19 mouse cellular contexts compared by ENCODE assay signal in genomic region chr1:91714266-91714665, GRCm38 (mm10).
DNase-seq lines count a peak whose midpoint lies in the region; ATAC-seq and TF ChIP-seq lines count a peak whose summit lies in the region.
"Had no signal": no experiment of that assay in that cellular context is flagged by ENCODE, and none has a peak within 500 bp of the region (broad histone marks: within the 10 kb centered on the region; RNA-seq: fewer than 3 reads in every experiment).

No protein-coding gene starts in this region.

- H3K9me3 ChIP-seq in heart, embryonic 10.5 days = no peaks in the 10 kb centered on the region
- H3K9me3 ChIP-seq in embryonic facial prominence, embryonic 15.5 days (replicated peaks) = no peaks in the 10 kb centered on the region
- H3K9me3 ChIP-seq: embryonic facial prominence, embryonic 12.5 days; heart, embryonic 13.5 days; hindbrain, embryonic 10.5 days; neural tube, embryonic 15.5 days had no signal

- 84% methylated on average over 6 of the region's 6 CpGs for WGBS in heart, embryonic 10.5 days
- 79% methylated on average over 6 of the region's 6 CpGs for whole genome bisulfite sequencing in lung, adult 2 months
- 61% methylated on average over 6 of the region's 6 CpGs for WGBS in embryonic facial prominence, embryonic 15.5 days

- H3K9ac ChIP-seq in embryonic facial prominence, embryonic 15.5 days = no peak overlapping the region
- H3K9ac ChIP-seq: embryonic facial prominence, embryonic 12.5 days; heart, embryonic 13.5 days; neural tube, embryonic 15.5 days had no signal

- no peak for TF ChIP-seq CTCF in lung, adult 2 months (IDR thresholded peaks at IDR 0.05; ENCODE audit: insufficient read depth, low read length)

- H3K4me2 ChIP-seq in embryonic facial prominence, embryonic 15.5 days (replicated peaks) = no peak overlapping the region
- H3K4me2 ChIP-seq: embryonic facial prominence, embryonic 12.5 days; heart, embryonic 13.5 days; liver, embryonic 11.5 days; neural tube, embryonic 15.5 days had no signal

- peaks cover 14% of the 10 kb centered on the region; the same call in 1 of the 2 replicates for H3K27me3 ChIP-seq in heart, embryonic 10.5 days (ENCODE audit: insufficient read depth, poor library complexity, severe bottlenecking)
- H3K27me3 ChIP-seq in embryonic facial prominence, embryonic 15.5 days = no peaks in the 10 kb centered on the region
- H3K27me3 ChIP-seq: embryonic facial prominence, embryonic 12.5 days; heart, embryonic 13.5 days; neural tube, embryonic 15.5 days had no signal

- H3K27ac ChIP-seq in heart, embryonic 10.5 days = no peak overlapping the region
- 0 out of 2 replicates have a peak overlapping the region, but pooled peaks have one; percentile 65 for H3K27ac ChIP-seq in embryonic facial prominence, embryonic 15.5 days (replicated peaks)
- H3K27ac ChIP-seq: embryonic facial prominence, embryonic 12.5 days; heart, embryonic 13.5 days; hindbrain, embryonic 10.5 days; neural tube, embryonic 15.5 days had no signal

- no peak for ATAC-seq in embryonic facial prominence, embryonic 15.5 days (ENCODE audit: insufficient number of reproducible peaks, low FRiP score, low TSS enrichment, low read depth)
- ATAC-seq: forebrain, embryonic 16.5 days; midbrain, embryonic 16.5 days had no signal

- DNase-seq in adrenal gland, adult (ENCODE audit: inconsistent age in 2 of 2, low spot score in 1 of 2) = peak; percentile 35 to 72
- DNase-seq in adrenal gland, postnatal 25 days = no peak
- DNase-seq in heart, embryonic 10.5 days (ENCODE audit: low spot score) = peak; percentile 56
- no peak for DNase-seq in heart, postnatal 14 days
- peak; percentile 9 for DNase-seq in lung, postnatal 10 days
- DNase-seq in lung, adult 2 months = no peak
- DNase-seq in left cerebral cortex, adult 9 months (ENCODE audit: low spot score in 2 of 2) = no peak
- DNase-seq: cerebellum, adult 9-10 months; kidney, adult 2 months; kidney, postnatal 10 days; right cerebral cortex, postnatal 4 days had no signal

- H3K4me1 ChIP-seq in heart, embryonic 10.5 days = peaks cover 15% of the 10 kb centered on the region
- H3K4me1 ChIP-seq in lung, adult 2 months (ENCODE audit: control insufficient read depth, insufficient read depth, low read length) = no peaks in the 10 kb centered on the region
- H3K4me1 ChIP-seq in embryonic facial prominence, embryonic 15.5 days = peaks cover 27% of the 10 kb centered on the region
- H3K4me1 ChIP-seq: embryonic facial prominence, embryonic 12.5 days; hindbrain, embryonic 10.5 days; neural tube, embryonic 15.5 days had no signal

- no peaks in the 10 kb centered on the region for H3K36me3 ChIP-seq in heart, embryonic 10.5 days
- H3K36me3 ChIP-seq in embryonic facial prominence, embryonic 15.5 days = no peaks in the 10 kb centered on the region
- H3K36me3 ChIP-seq: embryonic facial prominence, embryonic 12.5 days; heart, embryonic 13.5 days; hindbrain, embryonic 10.5 days; neural tube, embryonic 15.5 days had no signal

- intact Hi-C loops in heart, postnatal 14 days (cut with DNase I) = no loop called here

- no peak overlapping the region for H3K4me3 ChIP-seq in heart, embryonic 10.5 days
- H3K4me3 ChIP-seq in lung, adult 2 months (replicated peaks; ENCODE audit: extremely low read depth, low read depth, low read length) = no peak overlapping the region
- H3K4me3 ChIP-seq in embryonic facial prominence, embryonic 15.5 days (replicated peaks) = no peak overlapping the region
- H3K4me3 ChIP-seq: embryonic facial prominence, embryonic 12.5 days; heart, embryonic 13.5 days; hindbrain, embryonic 10.5 days; neural tube, embryonic 15.5 days had no signal

- TF ChIP-seq POLR2A in lung, adult 2 months (IDR thresholded peaks at IDR 0.05; ENCODE audit: borderline replicate concordance, extremely low read depth, low read depth, low read length) = no peak

Comparison
In these comparisons a context has a peak if more than half of its experiments do, and no peak if none do; other contexts are left out.
1. DNase-seq: peak in adrenal gland, adult (2 of 2), heart, embryonic 10.5 days (single experiment) and lung, postnatal 10 days (single experiment); none in adrenal gland, postnatal 25 days (single experiment), heart, postnatal 14 days (0 of 2), lung, adult 2 months (single experiment) and left cerebral cortex, adult 9 months (0 of 2).